Mouse (Mus musculus) liver, embryonic 16.5 days (tissue): Measurements from ENCODE around the gene R3hdml. TPM values are rescaled to one million over a fixed set of nuclear protein-coding genes. Genes with fewer than 3 reads are reported as not detected.

ENCODE experiments used
- ATAC-seq: fragments of 200-750 bp; cut with Nextera tagmentation; 2 replicates; pipeline ENCODE4 v1.8.0; 2017; ENCODE audit warnings: low read depth, mild to moderate bottlenecking, moderate number of reproducible peaks, moderate library complexity
- H3K27ac ChIP-seq: fragments of 300-500 bp; sonication (generic); 2 replicates; pipeline ENCODE4 v1.5.1; 2014; ENCODE audit warnings: mild to moderate bottlenecking, low read length
- H3K27me3 ChIP-seq: fragments of 300-500 bp; sonication (generic); 2 replicates; pipeline ENCODE4 v1.6.1; 2014; ENCODE audit warnings: low read depth, low read length, mixed read lengths; ENCODE audit not compliant: control insufficient read depth, insufficient read depth
- H3K36me3 ChIP-seq: fragments of 300-500 bp; sonication (generic); 2 replicates; pipeline ENCODE4 v1.6.1; 2014; ENCODE audit warnings: mild to moderate bottlenecking; ENCODE audit not compliant: control insufficient read depth, insufficient read depth
- H3K4me1 ChIP-seq: fragments of 300-500 bp; sonication (generic); 2 replicates; pipeline ENCODE4 v1.6.1; 2014; ENCODE audit warnings: low read depth, low read length, mixed read lengths; ENCODE audit not compliant: control insufficient read depth
- H3K4me2 ChIP-seq: fragments of 300-500 bp; sonication (generic); 2 replicates; pipeline ENCODE4 v1.6.1; 2014; ENCODE audit warnings: low read depth, low read length, mixed read lengths
- H3K4me3 ChIP-seq: fragments of 300-500 bp; sonication (generic); 2 replicates; pipeline ENCODE4 v1.5.1; 2014; ENCODE audit warnings: low read depth, mild to moderate bottlenecking, low read length
- H3K9ac ChIP-seq: fragments of 300-500 bp; sonication (generic); 2 replicates; pipeline ENCODE4 v1.6.1; 2014; ENCODE audit warnings: low read depth, low read length
- H3K9me3 ChIP-seq: fragments of 300-500 bp; sonication (generic); replicated peaks from 2 replicates; pipeline ENCODE4 v1.6.1; 2016; ENCODE audit warnings: low read length; ENCODE audit not compliant: control insufficient read depth
- WGBS: fragments of 180-500 bp; shearing (Covaris S2); extraction: QIAGEN DNeasy Blood & Tissue Kit; methylation state at CpG from one replicate; pipeline ENCODE4 v1.1.7; 2014; ENCODE audit not compliant: insufficient replicate concordance; 5-methylcytosine and 5-hydroxymethylcytosine counted together
- polyA plus RNA-seq: library from polyadenylated mRNA; unstranded; fragments of >200 nt; fragmentation: Nextera tagmentation; extraction: Ambion mirVana; gene quantifications from 2 replicates; pipeline ENCODE4 v1.2.1, GENCODE M21; 2015

Gene R3hdml
- polyA plus RNA-seq, 1 experiment from 2014 or later, result not detected

- H3K4me3 ChIP-seq, result peak overlapping the region; percentile 14
- no peaks in the 10 kb centered on the region for H3K9me3 ChIP-seq
- H3K9ac ChIP-seq, result no peak overlapping the region; the same call in 1 of the 2 replicates
- H3K27me3 ChIP-seq, result no peaks in the 10 kb centered on the region
- no peaks in the 10 kb centered on the region for H3K36me3 ChIP-seq
- H3K4me1 ChIP-seq, result peaks cover 5% of the 10 kb centered on the region
- H3K27ac ChIP-seq, result peak overlapping the region; percentile 90
- peak overlapping the region; percentile 42 for H3K4me2 ChIP-seq
- ATAC-seq, result peak; percentile 87
- 29% methylated on average over 9 of the region's 9 CpGs for WGBS
These were observed 48.4 kb downstream of the R3hdml start for GRCm38 (mm10) chr2:163540231-163541117.

- Histone ChIP-seq H3K27ac (peak overlapping the region; percentile 84), H3K4me3 (peak overlapping the region; percentile 16; the same call in 1 of the 2 replicates), H3K4me1 (peaks cover 7% of the 10 kb centered on the region), H3K9ac (peak overlapping the region; percentile 31), H3K36me3 (no peaks in the 10 kb centered on the region), H3K4me2 (peak overlapping the region; percentile 42), H3K9me3 (no peaks in the 10 kb centered on the region), H3K27me3 (no peaks in the 10 kb centered on the region)
- 44% methylated on average over 10 of the region's 10 CpGs for WGBS
- no peak for ATAC-seq
These were observed 49.6 kb downstream of the R3hdml start for GRCm38 (mm10) chr2:163541568-163542182.

- WGBS, result 75% methylated on average over 10 of the region's 10 CpGs
- no peak overlapping the region; the same call in 1 of the 2 replicates for H3K27ac ChIP-seq
- no peaks in the 10 kb centered on the region for H3K36me3 ChIP-seq
- H3K4me3 ChIP-seq, result no peak overlapping the region
- H3K9me3 ChIP-seq, result no peaks in the 10 kb centered on the region
- H3K9ac ChIP-seq, result no peak overlapping the region
- H3K4me1 ChIP-seq, result peaks cover 7% of the 10 kb centered on the region
- no peak overlapping the region for H3K4me2 ChIP-seq
- no peaks in the 10 kb centered on the region for H3K27me3 ChIP-seq
- no peak for ATAC-seq
These were observed 50.6 kb downstream of the R3hdml start for GRCm38 (mm10) chr2:163542674-163543073.

- Histone ChIP-seq H3K27me3 (no peaks in the 10 kb centered on the region), H3K27ac (peak overlapping the region; percentile 26), H3K4me1 (peaks cover 7% of the 10 kb centered on the region), H3K9ac (peak overlapping the region; percentile 42), H3K4me3 (peak overlapping the region; percentile 50), H3K36me3 (no peaks in the 10 kb centered on the region), H3K4me2 (no peak overlapping the region), H3K9me3 (no peaks in the 10 kb centered on the region)
- peak; percentile 92 for ATAC-seq
- 52% methylated on average over 14 of the region's 14 CpGs for WGBS
These were observed 54.7 kb downstream of the R3hdml start for GRCm38 (mm10) chr2:163546623-163547318.

GRCm38 (mm10) chr2:163548822-163549221, 56.7 kb downstream of the R3hdml start:
- Histone ChIP-seq H3K27ac (peak overlapping the region; percentile 64), H3K9ac (peak overlapping the region; percentile 41; the same call in 1 of the 2 replicates), H3K27me3 (no peaks in the 10 kb centered on the region), H3K36me3 (no peaks in the 10 kb centered on the region), H3K4me3 (peak overlapping the region; percentile 50), H3K9me3 (no peaks in the 10 kb centered on the region), H3K4me1 (peaks cover 19% of the 10 kb centered on the region), H3K4me2 (peak overlapping the region; percentile 44)
- no peak for ATAC-seq
- 43% methylated on average over 6 of the region's 6 CpGs for WGBS

GRCm38 (mm10) chr2:163549786-163550185, 57.7 kb downstream of the R3hdml start:
- H3K27me3 ChIP-seq, result no peaks in the 10 kb centered on the region
- 0 out of 2 replicates have a peak overlapping the region, but pooled peaks have one; percentile 64 for H3K27ac ChIP-seq
- H3K9me3 ChIP-seq, result no peaks in the 10 kb centered on the region
- H3K4me3 ChIP-seq, result peak overlapping the region; percentile 50
- H3K4me2 ChIP-seq, result peak overlapping the region; percentile 44
- H3K4me1 ChIP-seq, result peaks cover 19% of the 10 kb centered on the region
- H3K9ac ChIP-seq, result peak overlapping the region; percentile 42; the same call in 1 of the 2 replicates
- WGBS, result 55% methylated on average over 6 of the region's 6 CpGs
- ATAC-seq, result no peak
- no peaks in the 10 kb centered on the region for H3K36me3 ChIP-seq

Other genes starting within 250 kb of the R3hdml start
- gene Jph2, start 94.3 kb upstream of the R3hdml start, polyA plus RNA-seq, result 0.09 and 0.30 TPM in 2 replicates
- gene Oser1, start 67.6 kb upstream of the R3hdml start, polyA plus RNA-seq, result 37.5 and 39.0 TPM in 2 replicates
- 0.12 TPM in 1 of 2 replicates, not detected in the other for gene Gdap1l1, start 53.8 kb upstream of the R3hdml start, polyA plus RNA-seq
- 3.8 and 3.9 TPM in 2 replicates for gene Fitm2, start 19.7 kb upstream of the R3hdml start, polyA plus RNA-seq
- 18.8 and 21.1 TPM in 2 replicates for gene Hnf4a, start 14.5 kb downstream of the R3hdml start, polyA plus RNA-seq
- gene Ttpal, start 110.0 kb downstream of the R3hdml start, polyA plus RNA-seq, result 9.2 and 10.6 TPM in 2 replicates
- 138 and 149 TPM in 2 replicates for gene Serinc3, start 152.8 kb downstream of the R3hdml start, polyA plus RNA-seq
- 83.1 and 86.6 TPM in 2 replicates for gene Pkig, start 166.1 kb downstream of the R3hdml start, polyA plus RNA-seq